Mouse (Mus musculus) G1E (cell line): ENCODE results near the gene Frzb.

ENCODE experiments used
- CTCF ChIP-seq: IDR thresholded peaks from 2 replicates; pipeline ENCODE4 v1.5.1; 2012; ENCODE audit warnings: low read depth, low read length, inconsistent platforms, mixed read lengths
- GATA1 ChIP-seq: IDR thresholded peaks from 2 replicates; pipeline ENCODE4 v1.6.1; 2012; ENCODE audit warnings: borderline replicate concordance, low read length, inconsistent platforms, mixed read lengths
- GATA2 ChIP-seq: IDR thresholded peaks from 2 replicates; pipeline ENCODE4 v1.6.1; 2012; ENCODE audit warnings: low read depth, low read length, inconsistent platforms, borderline replicate concordance
- POLR2AphosphoS5 ChIP-seq: IDR thresholded peaks from 2 replicates; pipeline ENCODE4 v1.6.1; 2012; ENCODE audit warnings: low read depth, low read length, inconsistent platforms; ENCODE audit not compliant: insufficient replicate concordance
- TAL1 ChIP-seq: conservative IDR thresholded peaks from 2 replicates; pipeline ENCODE4 v1.6.1; 2012; ENCODE audit warnings: low read depth, low read length, inconsistent platforms, mixed read lengths

- TF ChIP-seq CTCF (no peak), GATA1 (no peak), POLR2AphosphoS5 (no peak), GATA2 (no peak), TAL1 (no peak)
Observed at GRCm38 (mm10) chr2:80416286-80416685, 31.1 kb downstream of the Frzb start.
